ENCODE assay signal across 1 mouse cellular context in the genomic region with DNA sequence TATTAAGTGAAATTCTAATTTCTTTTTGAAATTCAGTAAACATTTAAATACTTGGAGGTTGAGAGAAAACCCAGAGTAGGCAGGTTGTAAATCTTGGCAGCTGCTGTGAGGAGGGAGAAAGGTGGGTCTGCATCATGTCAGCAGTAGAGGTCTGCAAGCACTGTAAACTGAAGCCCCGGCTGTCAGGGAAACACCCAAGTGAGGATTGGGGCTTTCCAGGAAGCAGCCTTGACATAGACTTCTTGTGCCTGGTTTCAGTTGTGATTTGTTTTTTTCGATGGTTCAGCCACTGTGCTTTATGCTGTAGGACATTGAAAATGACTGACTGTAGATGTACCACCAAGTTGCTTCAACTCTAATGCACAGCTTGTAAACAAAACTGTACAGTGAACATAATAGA.
TF ChIP-seq lines count a peak whose summit lies in the region.

No protein-coding gene starts in this region.

TF ChIP-seq in CH12.LX, 34 proteins besides CTCF, POLR2A, EP300 and RAD21 (continued from another document):
- TF ChIP-seq CHD2 (IDR thresholded peaks at IDR 0.05; ENCODE audit: low read length): peak; percentile 21; the same call in 1 of the 2 replicates
- TF ChIP-seq ELF1 (IDR thresholded peaks at IDR 0.05; ENCODE audit: low read depth, low read length): peak; percentile 74
- no peak for TF ChIP-seq USF2 (conservative IDR thresholded peaks at IDR 0.05; ENCODE audit: low read depth, low read length)
